Mouse (Mus musculus) thymus, adult 2 months (tissue): ENCODE measurements at regions not wholly inside any gene's neighbourhood (a gene's known extent, or its start where the extent isn't known, plus 50 kb on each side); places are given as distances from the start of the nearest gene placed in this dataset.

Source experiments
- CTCF ChIP-seq: fragments of 200-500 bp; IDR thresholded peaks from 2 replicates; pipeline ENCODE4 v1.5.1; 2012; ENCODE audit warnings: mild to moderate bottlenecking, control low read depth, low read length, moderate library complexity, borderline replicate concordance; ENCODE audit not compliant: control insufficient read depth, poor library complexity, insufficient read depth; ENCODE audit errors: extremely low read depth
- POLR2A ChIP-seq: fragments of 200-500 bp; IDR thresholded peaks from 2 replicates; pipeline ENCODE4 v1.6.1; 2012; ENCODE audit warnings: mild to moderate bottlenecking, low read length, control low read depth, moderate library complexity; ENCODE audit not compliant: control insufficient read depth, poor library complexity, insufficient read depth; ENCODE audit errors: extremely low read depth

DNA sequence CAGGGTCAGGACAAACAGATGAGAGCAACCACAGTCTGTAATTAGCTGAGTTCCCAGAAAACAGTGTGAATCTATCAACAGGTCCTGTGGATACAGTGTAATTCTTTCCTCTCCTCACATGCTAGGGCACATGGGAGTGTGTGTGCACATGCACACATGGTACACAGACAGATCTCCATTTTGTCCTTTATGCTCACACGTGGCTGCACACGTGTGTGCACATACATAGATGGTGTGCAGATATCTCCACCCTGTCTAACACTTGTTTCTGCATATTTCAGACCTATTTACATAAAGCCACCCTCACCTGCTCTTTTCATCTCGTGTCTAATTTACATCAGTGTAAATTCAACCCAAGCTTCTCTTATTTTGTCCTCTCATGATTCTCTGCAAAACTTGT lies 245.0 kb upstream of the Cnr1 start:
- TF ChIP-seq POLR2A, result no peak
- no peak for TF ChIP-seq CTCF
